Mouse (Mus musculus) MEL (cell line): ENCODE results near the gene Rnf141. TPM values are rescaled to one million over a fixed set of nuclear protein-coding genes. Genes with fewer than 3 reads are reported as not detected.

Experiments
- DNase-seq: peaks from one replicate; pipeline ENCODE4 v3.0.0; 2011; ENCODE audit warnings: low read depth, low spot score
- H3K27ac ChIP-seq: 2 replicates; pipeline ENCODE4 v1.5.1; 2012; ENCODE audit warnings: low read depth, mild to moderate bottlenecking, control low read depth, low read length, moderate library complexity; ENCODE audit not compliant: control insufficient read depth
- H3K27me3 ChIP-seq, 2 experiments: fragments of 150-350 bp in 1 of 2; sonication (generic) in 1 of 2; 2 replicates each; pipeline ENCODE4 v1.6.1; 2012; ENCODE audit warnings: low read length in 2 of 2, mild to moderate bottlenecking in 2 of 2, improper control_type of control experiment in 1 of 2, moderate library complexity in 1 of 2; ENCODE audit not compliant: insufficient read depth in 2 of 2, control insufficient read depth in 1 of 2
- H3K36me3 ChIP-seq, 2 experiments: 2 replicates each; pipeline ENCODE4 v1.6.1; 2012 to 2014; ENCODE audit warnings: low read length in 2 of 2, improper control_type of control experiment in 1 of 2, inconsistent platforms in 1 of 2, mild to moderate bottlenecking in 1 of 2; ENCODE audit not compliant: insufficient read depth in 2 of 2, control insufficient read depth in 1 of 2
- H3K4me1 ChIP-seq, 2 experiments: fragments of 150-350 bp in 1 of 2; sonication (generic) in 1 of 2; 2 replicates each; pipeline ENCODE4 v1.6.1; 2012; ENCODE audit warnings: low read length in 2 of 2, improper control_type of control experiment in 1 of 2, mild to moderate bottlenecking in 1 of 2; ENCODE audit not compliant: insufficient read depth in 2 of 2, control insufficient read depth in 1 of 2
- H3K4me3 ChIP-seq, 2 experiments: fragments of 150-350 bp in 1 of 2; sonication (generic) in 1 of 2; 2 replicates each; pipeline ENCODE4 v1.5.1; 2012; ENCODE audit warnings: low read depth in 2 of 2, low read length in 2 of 2, mild to moderate bottlenecking in 2 of 2, moderate library complexity in 2 of 2, control low read depth in 1 of 2, improper control_type of control experiment in 1 of 2; ENCODE audit not compliant: control insufficient read depth in 1 of 2, insufficient read depth in 1 of 2
- H3K79me2 ChIP-seq: 2 replicates; pipeline ENCODE4 v1.6.1; 2012; ENCODE audit warnings: mild to moderate bottlenecking, low read length, moderate library complexity; ENCODE audit not compliant: control insufficient read depth, poor library complexity, insufficient read depth
- H3K9ac ChIP-seq: 2 replicates; pipeline ENCODE4 v1.6.1; 2012; ENCODE audit warnings: low read depth, mild to moderate bottlenecking, control low read depth, low read length, moderate library complexity; ENCODE audit not compliant: control insufficient read depth, poor library complexity, severe bottlenecking
- H3K9me3 ChIP-seq: fragments of 150-350 bp; sonication (generic); replicated peaks from 2 replicates; pipeline ENCODE4 v1.6.1; 2012; ENCODE audit warnings: mild to moderate bottlenecking, low read length, improper control_type of control experiment, moderate library complexity; ENCODE audit not compliant: insufficient read depth
- BHLHE40 ChIP-seq: IDR thresholded peaks from 2 replicates; pipeline ENCODE4 v1.6.1; 2012; ENCODE audit warnings: low read depth, mild to moderate bottlenecking, inconsistent platforms, low read length, improper control_type of control experiment, borderline replicate concordance
- CHD2 ChIP-seq: IDR thresholded peaks from 2 replicates; pipeline ENCODE4 v1.6.1; 2011; ENCODE audit warnings: low read length, improper control_type of control experiment
- CTCF ChIP-seq, 3 experiments: IDR thresholded peaks in 2 of 3; conservative IDR thresholded peaks in 1 of 3; 2 replicates each; pipeline ENCODE4 v1.5.1; 2011 to 2012; ENCODE audit warnings: low read length in 3 of 3, low read depth in 2 of 3, mild to moderate bottlenecking in 2 of 3, improper control_type of control experiment in 1 of 3, inconsistent platforms in 1 of 3, mixed read lengths in 1 of 3, moderate library complexity in 1 of 3; ENCODE audit not compliant: control insufficient read depth in 1 of 3, insufficient read depth in 1 of 3, poor library complexity in 1 of 3, severe bottlenecking in 1 of 3
- E2F4 ChIP-seq: IDR thresholded peaks from 2 replicates; pipeline ENCODE4 v1.6.1; 2011; ENCODE audit warnings: low read depth, low read length, improper control_type of control experiment, borderline replicate concordance
- ETS1 ChIP-seq: IDR thresholded peaks from 2 replicates; pipeline ENCODE4 v1.6.1; 2012; ENCODE audit warnings: low read depth, mild to moderate bottlenecking, inconsistent platforms, low read length, improper control_type of control experiment, moderate library complexity
- MAFK ChIP-seq: IDR thresholded peaks from 2 replicates; pipeline ENCODE4 v1.6.1; 2011; ENCODE audit warnings: low read depth, mild to moderate bottlenecking, low read length, improper control_type of control experiment, borderline replicate concordance
- MAX ChIP-seq: IDR thresholded peaks from 2 replicates; pipeline ENCODE4 v1.6.1; 2011; ENCODE audit warnings: low read length, improper control_type of control experiment
- MAZ ChIP-seq: IDR thresholded peaks from 2 replicates; pipeline ENCODE4 v1.6.1; 2012; ENCODE audit warnings: low read depth, mild to moderate bottlenecking, inconsistent platforms, low read length, improper control_type of control experiment
- MEF2A ChIP-seq: IDR thresholded peaks from 2 replicates; pipeline ENCODE4 v1.6.1; 2014; ENCODE audit warnings: low read depth, mild to moderate bottlenecking, inconsistent platforms, low read length, improper control_type of control experiment; ENCODE audit not compliant: poor library complexity, insufficient replicate concordance, severe bottlenecking; ENCODE audit errors: extremely low read depth
- MYB ChIP-seq: IDR thresholded peaks from 2 replicates; pipeline ENCODE4 v1.6.1; 2011; ENCODE audit warnings: mild to moderate bottlenecking, low read depth, low read length, improper control_type of control experiment
- NELFE ChIP-seq: IDR thresholded peaks from 2 replicates; pipeline ENCODE4 v1.6.1; 2011; ENCODE audit warnings: low read depth, low read length, improper control_type of control experiment
- NRF1 ChIP-seq: IDR thresholded peaks from 2 replicates; pipeline ENCODE4 v1.6.1; 2014; ENCODE audit warnings: low read depth, mild to moderate bottlenecking, inconsistent platforms, low read length, improper control_type of control experiment, moderate library complexity; ENCODE audit not compliant: poor library complexity, insufficient read depth, severe bottlenecking
- POLR2A ChIP-seq, 2 experiments: IDR thresholded peaks; 2 replicates each; pipeline ENCODE4 v1.6.1; 2011 to 2012; ENCODE audit warnings: low read length in 2 of 2, mild to moderate bottlenecking in 2 of 2, control low read depth in 1 of 2, improper control_type of control experiment in 1 of 2, low read depth in 1 of 2, moderate library complexity in 1 of 2; ENCODE audit not compliant: control insufficient read depth in 1 of 2, insufficient read depth in 1 of 2, poor library complexity in 1 of 2
- SIN3A ChIP-seq: IDR thresholded peaks from 2 replicates; pipeline ENCODE4 v1.6.1; 2012; ENCODE audit warnings: low read length, improper control_type of control experiment, inconsistent platforms
- TAL1 ChIP-seq: IDR thresholded peaks from 2 replicates; pipeline ENCODE4 v1.6.1; 2012; ENCODE audit warnings: mild to moderate bottlenecking, inconsistent platforms, low read length, moderate library complexity, mixed read lengths
- TBP ChIP-seq: IDR thresholded peaks from 2 replicates; pipeline ENCODE4 v1.8.0; 2011; ENCODE audit warnings: low read depth, low read length, improper control_type of control experiment
- TCF12 ChIP-seq: IDR thresholded peaks from 2 replicates; pipeline ENCODE4 v1.6.1; 2014; ENCODE audit warnings: low read depth, mild to moderate bottlenecking, inconsistent platforms, low read length, improper control_type of control experiment, moderate library complexity
- UBTF ChIP-seq: IDR thresholded peaks from 2 replicates; pipeline ENCODE4 v1.6.1; 2012; ENCODE audit warnings: low read depth, mild to moderate bottlenecking, inconsistent platforms, low read length, improper control_type of control experiment, moderate library complexity, borderline replicate concordance; ENCODE audit not compliant: insufficient read depth
- USF1 ChIP-seq: IDR thresholded peaks from 2 replicates; pipeline ENCODE4 v1.6.1; 2014; ENCODE audit warnings: low read depth, mild to moderate bottlenecking, inconsistent platforms, low read length, improper control_type of control experiment, moderate library complexity
- ZC3H11A ChIP-seq: IDR thresholded peaks from 2 replicates; pipeline ENCODE4 v1.6.1; 2012; ENCODE audit warnings: low read depth, mild to moderate bottlenecking, inconsistent platforms, low read length, improper control_type of control experiment
- ZKSCAN1 ChIP-seq: IDR thresholded peaks from 2 replicates; pipeline ENCODE4 v1.6.1; 2012; ENCODE audit warnings: low read depth, mild to moderate bottlenecking, inconsistent platforms, low read length, improper control_type of control experiment, moderate library complexity
- ZMIZ1 ChIP-seq: IDR thresholded peaks from 2 replicates; pipeline ENCODE4 v1.6.1; 2012; ENCODE audit warnings: low read depth, mild to moderate bottlenecking, inconsistent platforms, low read length, improper control_type of control experiment, moderate library complexity
- ZNF384 ChIP-seq: IDR thresholded peaks from 2 replicates; pipeline ENCODE4 v1.6.1; 2012; ENCODE audit warnings: low read depth, mild to moderate bottlenecking, inconsistent platforms, low read length, improper control_type of control experiment
- polyA plus RNA-seq, 2 experiments: library from polyadenylated mRNA; stranded (reverse) in 1 of 2; unstranded in 1 of 2; fragments of >175 nt in 1 of 2; fragments of >200 nt in 1 of 2; gene quantifications; 2 replicates each; pipeline versions ENCODE4 v1.2.1 to v1.2.4; 2012; ENCODE audit warnings: low replicate concordance in 2 of 2, low read depth in 1 of 2; ENCODE audit not compliant: insufficient read length in 2 of 2, insufficient read depth in 1 of 2, missing spikeins in 1 of 2
- total RNA-seq: library from RNA; depleted of rRNA; stranded (reverse); fragments of 300-350 nt; gene quantifications from 2 replicates; pipeline ENCODE4 v1.2.3, GENCODE M21; 2012

The Rnf141 gene
- total and polyA plus RNA-seq, 3 experiments, result 18.8 to 19.7 TPM; not detected in 1

DNA sequence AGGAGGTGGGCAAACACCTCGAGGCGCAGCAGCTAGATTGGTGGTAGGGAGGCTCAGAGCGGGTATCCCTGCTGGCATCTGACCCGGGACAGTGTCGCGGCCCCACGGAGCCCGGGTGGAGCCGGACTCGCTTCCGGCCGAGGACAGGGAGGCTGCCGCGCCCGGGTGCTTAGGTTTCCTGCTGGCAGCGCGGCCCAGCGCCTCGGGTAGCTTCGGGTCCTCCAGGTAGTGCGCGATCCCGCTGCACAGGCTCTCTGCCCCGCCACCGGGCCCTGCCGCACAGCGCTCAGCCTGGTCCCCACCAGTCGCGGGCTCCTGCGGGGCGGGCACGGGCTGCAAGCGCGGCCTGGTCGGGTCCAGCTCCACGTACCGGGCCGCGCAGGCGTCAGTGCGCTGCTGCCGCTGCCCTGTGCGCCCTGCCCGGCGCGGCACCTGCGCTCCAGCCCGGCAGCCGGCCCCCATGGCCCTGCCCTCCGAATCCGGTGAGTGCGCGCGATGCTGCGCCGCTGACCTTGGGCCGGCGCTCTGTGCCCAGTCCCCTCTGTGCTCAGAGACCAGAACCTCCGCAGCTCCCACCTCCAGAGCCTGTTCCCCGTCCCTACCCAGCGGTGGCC, 75.7 kb downstream of the Rnf141 start:
- TF ChIP-seq POLR2A (IDR thresholded peaks at IDR 0.05; ENCODE audit: control insufficient read depth in 1 of 2, insufficient read depth in 1 of 2, low read depth in 1 of 2, low read length in 2 of 2, poor library complexity in 1 of 2) (peak in 1 of 2 experiments; percentile 54; a peak in 2 of 4 replicates), CHD2 (no peak), ZMIZ1 (no peak), TCF12 (no peak), TBP (no peak), ZNF384 (no peak), MYB (no peak), SIN3A (0 out of 2 replicates have a peak, but pooled peaks have one; percentile 3), ETS1 (no peak), MAFK (no peak), NRF1 (no peak; the same call in 1 of the 2 replicates), CTCF (IDR thresholded peaks at IDR 0.05 in 2 of 3, conservative IDR thresholded peaks at IDR 0.05 in 1 of 3; ENCODE audit: control insufficient read depth in 1 of 3, insufficient read depth in 1 of 3, low read depth in 2 of 3, low read length in 3 of 3, poor library complexity in 1 of 3, severe bottlenecking in 1 of 3) (no peak), TAL1 (no peak), UBTF (peak; percentile 93; the same call in 1 of the 2 replicates), BHLHE40 (no peak), MAZ (no peak), E2F4 (no peak), USF1 (no peak), ZKSCAN1 (no peak), MEF2A (no peak), ZC3H11A (no peak), MAX (no peak), NELFE (no peak; the same call in 1 of the 2 replicates)
- TF ChIP-seq, all 39 proteins: peak for 3
- DNase-seq, result peak; percentile 47
- no peaks in the 10 kb centered on the region for H3K27me3 ChIP-seq
- peaks cover 0 to 31% of the 10 kb centered on the region in 2 experiments; a peak in 2 of 4 replicates for H3K36me3 ChIP-seq
- H3K9me3 ChIP-seq, result no peaks in the 10 kb centered on the region
- peaks cover 8 to 32% of the 10 kb centered on the region in 2 experiments; a peak in 3 of 4 replicates for H3K4me1 ChIP-seq
- H3K27ac ChIP-seq, result 0 out of 2 replicates have a peak overlapping the region, but pooled peaks have one; percentile 1
- H3K79me2 ChIP-seq, result no peaks in the 10 kb centered on the region; the same call in 1 of the 2 replicates
- peak overlapping the region; percentile 64 to 70 for H3K4me3 ChIP-seq
- peak overlapping the region; percentile 78 for H3K9ac ChIP-seq
